Mouse (Mus musculus) testis, adult 2 months (tissue): ENCODE measurements around the gene Pdik1l.

ENCODE experiments used
- CTCF ChIP-seq: fragments of 200-500 bp; IDR thresholded peaks from 2 replicates; pipeline ENCODE4 v1.5.1; 2012; ENCODE audit warnings: low read depth, mild to moderate bottlenecking, inconsistent platforms, low read length, moderate library complexity; ENCODE audit not compliant: control insufficient read depth, insufficient read depth, insufficient replicate concordance
- POLR2A ChIP-seq: fragments of 200-500 bp; IDR thresholded peaks from 2 replicates; pipeline ENCODE4 v1.6.1; 2012; ENCODE audit warnings: low read depth, mild to moderate bottlenecking, inconsistent platforms, low read length, moderate library complexity; ENCODE audit not compliant: control insufficient read depth

- TF ChIP-seq CTCF (no peak), POLR2A (no peak)
Observed at GRCm38 (mm10) chr4:134293061-134293691, 5.5 kb upstream of the Pdik1l start.
